ENCODE assay signal across 9 mouse cellular contexts in the genomic region with DNA sequence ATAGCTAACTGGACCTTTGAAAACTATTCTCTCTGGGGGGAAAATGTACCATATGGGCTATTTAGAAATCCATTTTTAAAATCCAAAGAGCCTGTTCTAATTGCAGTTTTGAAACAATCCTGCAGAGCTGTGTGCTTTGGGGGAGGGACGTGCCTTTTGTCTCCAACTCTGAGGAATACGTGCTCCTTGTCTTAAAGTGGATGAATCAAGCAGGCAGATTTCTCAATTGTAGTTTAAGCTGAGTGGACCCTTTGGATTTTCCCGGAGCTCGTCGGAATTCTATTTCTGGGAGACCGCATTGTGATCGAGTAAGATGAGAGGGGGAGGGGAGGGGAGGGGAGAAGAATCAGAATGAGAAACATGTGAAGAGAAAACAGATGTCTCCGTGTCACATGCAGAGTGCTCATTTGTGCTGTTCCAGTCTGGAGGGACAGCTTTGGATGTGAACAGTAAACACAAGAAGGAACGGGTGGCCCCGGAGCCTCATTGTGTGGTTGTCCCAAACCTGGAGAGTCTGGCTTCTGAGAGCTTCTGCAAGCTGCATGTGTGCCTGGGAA.
DNase-seq lines count a peak whose midpoint lies in the region; ATAC-seq lines count a peak whose summit lies in the region.
"Had no signal": no experiment of that assay in that cellular context is flagged by ENCODE, and none has a peak within 500 bp of the region (broad histone marks: within the 10 kb centered on the region; RNA-seq: fewer than 3 reads in every experiment).

No protein-coding gene starts in this region.

- H3K9me3 ChIP-seq in limb, embryonic 13.5 days: 0 out of 2 replicates have a peak, but pooled peaks cover 4% of the 10 kb centered on the region

- no peaks in the 10 kb centered on the region for H3K36me3 ChIP-seq in limb, embryonic 13.5 days

- no peak overlapping the region for H3K4me3 ChIP-seq in limb, embryonic 13.5 days

- H3K9ac ChIP-seq in limb, embryonic 13.5 days: no peak overlapping the region

- H3K27me3 ChIP-seq in limb, embryonic 13.5 days: no peaks in the 10 kb centered on the region
- H3K27me3 ChIP-seq: Patski had no signal

- no peak overlapping the region for H3K4me2 ChIP-seq in limb, embryonic 13.5 days (replicated peaks)

- H3K4me1 ChIP-seq in limb, embryonic 13.5 days: peaks cover 20% of the 10 kb centered on the region

- H3K27ac ChIP-seq in limb, embryonic 13.5 days: peak overlapping the region; percentile 44; the same call in 1 of the 2 replicates

- WGBS in limb, embryonic 13.5 days: 44% methylated on average over 10 of the region's 10 CpGs

- no peak for DNase-seq in frontal cortex, adult 2 months (ENCODE audit: extremely low spot score in 1 of 2, low spot score in 1 of 2)
- peak; percentile 47 to 59 for DNase-seq in right cerebral cortex, postnatal 10 days (ENCODE audit: low spot score in 2 of 2)
- no peak for DNase-seq in right cerebral cortex, adult 2 months (ENCODE audit: low spot score in 2 of 2)
- DNase-seq in right cerebral cortex, postnatal 4 days: peak; percentile 32
- DNase-seq in liver: no peak
- DNase-seq in kidney, postnatal 10 days: no peak

- peak; percentile 44; the same call in 1 of the 2 replicates for ATAC-seq in frontal cortex, adult (ENCODE audit: low TSS enrichment)
- ATAC-seq in limb, embryonic 13.5 days (ENCODE audit: low FRiP score, low read depth): no peak
- ATAC-seq: Patski had no signal

Comparison
In these comparisons a context has a peak if more than half of its experiments do, and no peak if none do; other contexts are left out.
1. DNase-seq: peak in right cerebral cortex, postnatal 10 days (2 of 2) and right cerebral cortex, postnatal 4 days (single experiment); none in frontal cortex, adult 2 months (0 of 2), right cerebral cortex, adult 2 months (0 of 2), liver (single experiment) and kidney, postnatal 10 days (single experiment).